8 mouse cellular contexts compared by ENCODE assay signal in genomic region chr10:59894251-59895160, GRCm38 (mm10). TPM values are rescaled to one million over a fixed set of nuclear protein-coding genes. Genes with fewer than 3 reads are reported as not detected.
DNase-seq lines count a peak whose midpoint lies in the region; TF ChIP-seq lines count a peak whose summit lies in the region.

No protein-coding gene starts in this region.

- H3K4me3 ChIP-seq in embryonic facial prominence, embryonic 10.5 days = no peak overlapping the region
- no peak overlapping the region for H3K4me3 ChIP-seq in heart, adult 2 months

- DNase-seq in CD4-positive, CD25-positive, alpha-beta regulatory T cell, adult 2 months (ENCODE audit: low read depth, low spot score) = peak; percentile 95
- peak; percentile 87 to 94 for DNase-seq in adrenal gland, adult 18-20 months (ENCODE audit: low spot score in 2 of 2)
- DNase-seq in embryonic facial prominence, embryonic 10.5 days (ENCODE audit: low spot score) = peak; percentile 89
- peak; percentile 87 to 92 for DNase-seq in heart, adult 2 months
- peak; percentile 92 to 93 for DNase-seq in kidney, postnatal 4 days
- DNase-seq in lung, postnatal 10 days = peak; percentile 89
- DNase-seq in retina, embryonic 14.5 days (ENCODE audit: low spot score) = peak; percentile 93
- peak; percentile 92 for DNase-seq in thymus, postnatal 25 days

- no peaks in the 10 kb centered on the region for H3K27me3 ChIP-seq in embryonic facial prominence, embryonic 10.5 days (replicated peaks; ENCODE audit: low read depth, poor library complexity, severe bottlenecking)
- no peaks in the 10 kb centered on the region for H3K27me3 ChIP-seq in heart, adult 2 months (ENCODE audit: control insufficient read depth, insufficient read depth, low read length)

- H3K27ac ChIP-seq in embryonic facial prominence, embryonic 10.5 days (replicated peaks) = peak overlapping the region; percentile 26
- peak overlapping the region; percentile 34 for H3K27ac ChIP-seq in heart, adult 2 months

- peak; percentile 98 for TF ChIP-seq EP300 in heart, adult 2 months (IDR thresholded peaks at IDR 0.05; ENCODE audit: insufficient read depth, low read depth, low read length)

- no peaks in the 10 kb centered on the region for H3K79me2 ChIP-seq in heart, adult 2 months (replicated peaks; ENCODE audit: control insufficient read depth, insufficient read depth, low read length)

- 82% methylated on average over 25 of the region's 25 CpGs for WGBS in embryonic facial prominence, embryonic 10.5 days
- WGBS in heart, adult 2 months = 79% methylated on average over 25 of the region's 25 CpGs

- H3K9ac ChIP-seq in heart, adult 2 months (ENCODE audit: low read depth, low read length) = no peak overlapping the region

- TF ChIP-seq CTCF in heart, adult 2 months (IDR thresholded peaks at IDR 0.05) = peak; percentile 99

- no peaks in the 10 kb centered on the region for H3K9me3 ChIP-seq in embryonic facial prominence, embryonic 10.5 days

- intact Hi-C loops in heart, adult 2 months (cut with DNase I) = loop anchor here (1.0 to 10.0 kb wide), 3 partner anchors 54 to 350 kb away; no protein-coding TSS in a partner anchor

- TF ChIP-seq POLR2A in heart, adult 2 months (IDR thresholded peaks at IDR 0.05; ENCODE audit: insufficient read depth, low read depth, low read length) = 0 out of 2 replicates have a peak, but pooled peaks have one; percentile 15

- peaks cover 88% of the 10 kb centered on the region for H3K36me3 ChIP-seq in embryonic facial prominence, embryonic 10.5 days (replicated peaks)
- no peaks in the 10 kb centered on the region for H3K36me3 ChIP-seq in heart, adult 2 months (ENCODE audit: control insufficient read depth, insufficient read depth, low read length)

- H3K4me1 ChIP-seq in embryonic facial prominence, embryonic 10.5 days = peaks cover 52% of the 10 kb centered on the region
- peaks cover 4% of the 10 kb centered on the region for H3K4me1 ChIP-seq in heart, adult 2 months (ENCODE audit: control insufficient read depth, insufficient read depth, low read length)

RNA-seq across cellular contexts. Expression of gene Dnajb12, which starts 15.2 kb away (rescaled TPM):
- total RNA-seq in adrenal gland, adult 18-20 months (2021) = 10 to 100 TPM; 43.8 to 55.0 TPM
- polyA plus RNA-seq in embryonic facial prominence, embryonic 10.5 days (2016; fragmentation: Nextera tagmentation; extraction: Ambion mirVana) = 27.0 TPM in 2 replicates
- total RNA-seq in heart, adult 2 months (2021) = 10 to 100 TPM; 36.8 to 45.4 TPM
- polyA plus RNA-seq in heart, adult 2 months (2012; rRNA removed) = 32.9 and 39.2 TPM in 2 replicates

RNA-seq across cellular contexts. Expression of gene Ddit4, which starts 57.1 kb away (rescaled TPM):
- total RNA-seq in adrenal gland, adult 18-20 months (2021) = 10 to 100 TPM; 29.5 to 69.3 TPM
- 35.9 and 42.0 TPM in 2 replicates for polyA plus RNA-seq in embryonic facial prominence, embryonic 10.5 days (2016; fragmentation: Nextera tagmentation; extraction: Ambion mirVana)
- total RNA-seq in heart, adult 2 months (2021) = 100 to 1,000 TPM in 1 of 2 experiments, 10 to 100 TPM in 1; 70.7 to 219 TPM
- polyA plus RNA-seq in heart, adult 2 months (2012; rRNA removed) = 48.0 and 55.5 TPM in 2 replicates
